Mouse (Mus musculus) hindbrain, embryonic 15.5 days (tissue): ENCODE results near the gene Golga1. TPM values are rescaled to one million over a fixed set of nuclear protein-coding genes. Genes with fewer than 3 reads are reported as not detected.
A peak's percentile ranks its signal among the peaks of the same experiment; 100 is the strongest.

Source experiments
- ATAC-seq: fragments of 200-750 bp; cut with Nextera tagmentation; 2 replicates; pipeline ENCODE4 v1.8.0; 2017; ENCODE audit warnings: low read depth, moderate number of reproducible peaks, moderate TSS enrichment; ENCODE audit not compliant: low FRiP score
- H3K27ac ChIP-seq: fragments of 300-500 bp; sonication (generic); replicated peaks from 2 replicates; pipeline ENCODE4 v1.5.1; 2015; ENCODE audit warnings: mild to moderate bottlenecking, inconsistent platforms
- H3K27me3 ChIP-seq: fragments of 300-500 bp; sonication (generic); 2 replicates; pipeline ENCODE4 v1.6.1; 2015; ENCODE audit warnings: control low read depth, inconsistent platforms
- H3K36me3 ChIP-seq: fragments of 300-500 bp; sonication (generic); 2 replicates; pipeline ENCODE4 v1.6.1; 2015; ENCODE audit warnings: control low read depth, inconsistent platforms
- H3K4me1 ChIP-seq: fragments of 300-500 bp; sonication (generic); replicated peaks from 2 replicates; pipeline ENCODE4 v1.6.1; 2015; ENCODE audit warnings: control low read depth, inconsistent platforms
- H3K4me2 ChIP-seq: fragments of 300-500 bp; sonication (generic); 2 replicates; pipeline ENCODE4 v1.6.1; 2015; ENCODE audit warnings: moderate library complexity, mild to moderate bottlenecking, inconsistent platforms
- H3K4me3 ChIP-seq: fragments of 300-500 bp; sonication (generic); 2 replicates; pipeline ENCODE4 v1.5.1; 2015; ENCODE audit warnings: mild to moderate bottlenecking, inconsistent platforms
- H3K9ac ChIP-seq: fragments of 300-500 bp; sonication (generic); 2 replicates; pipeline ENCODE4 v1.6.1; 2015; ENCODE audit warnings: inconsistent platforms
- H3K9me3 ChIP-seq: fragments of 300-500 bp; sonication (generic); 2 replicates; pipeline ENCODE4 v1.6.1; 2016; ENCODE audit warnings: control low read depth, inconsistent platforms
- WGBS: fragments of 180-500 bp; shearing (Covaris S2); methylation state at CpG from one replicate; pipeline ENCODE4 v1.1.7; 2015; 5-methylcytosine and 5-hydroxymethylcytosine counted together
- polyA plus RNA-seq: library from polyadenylated mRNA; unstranded; fragments of >200 nt; fragmentation: Nextera tagmentation; extraction: Ambion mirVana; gene quantifications from 2 replicates; pipeline ENCODE4 v1.2.1, GENCODE M21; 2015

Golga1 gene
- polyA plus RNA-seq, 1 experiment from 2014 or later = 30.3 TPM

DNA sequence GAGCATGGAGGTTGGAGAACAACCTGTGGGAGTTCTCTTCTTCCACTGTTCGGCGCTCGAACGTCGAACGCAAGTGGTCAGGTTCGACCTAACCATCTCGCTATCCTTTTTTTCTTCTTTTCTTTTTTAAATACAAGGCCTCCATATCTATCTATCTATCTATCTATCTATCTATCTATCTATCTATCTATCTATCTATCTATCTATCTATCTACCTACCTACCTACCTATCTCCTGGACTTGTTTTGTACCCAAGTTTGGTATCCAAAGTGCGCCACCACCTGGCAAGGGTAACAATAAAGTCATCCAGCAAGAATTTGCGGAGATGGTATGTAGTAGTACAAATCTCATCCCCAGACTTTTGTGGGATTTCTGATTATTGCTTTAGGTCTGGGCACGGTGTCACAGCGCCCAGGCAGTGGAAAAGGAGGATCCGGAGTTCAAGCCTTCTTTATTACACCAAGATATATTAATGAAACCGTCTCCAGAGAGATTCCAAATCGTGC is 59.7 kb downstream of the Golga1 start, which contains the start of gene Rpl35:
TSS of gene Rpl35 (minus strand) at position 51 of the 506 bp plus-strand sequence.
- 12% methylated on average over 15 of the region's 15 CpGs for WGBS
- ATAC-seq = no peak
- Histone ChIP-seq H3K4me1 (peaks cover 54% of the 10 kb centered on the region), H3K4me3 (peak within 1 kb of the TSS; percentile 57), H3K27ac (peak within 1 kb of the TSS; percentile 87), H3K9me3 (no peaks in the 10 kb centered on the region), H3K9ac (peak within 1 kb of the TSS; percentile 83), H3K36me3 (peaks cover 19% of the 10 kb centered on the region), H3K27me3 (no peaks in the 10 kb centered on the region), H3K4me2 (peak within 1 kb of the TSS; percentile 79)

DNA sequence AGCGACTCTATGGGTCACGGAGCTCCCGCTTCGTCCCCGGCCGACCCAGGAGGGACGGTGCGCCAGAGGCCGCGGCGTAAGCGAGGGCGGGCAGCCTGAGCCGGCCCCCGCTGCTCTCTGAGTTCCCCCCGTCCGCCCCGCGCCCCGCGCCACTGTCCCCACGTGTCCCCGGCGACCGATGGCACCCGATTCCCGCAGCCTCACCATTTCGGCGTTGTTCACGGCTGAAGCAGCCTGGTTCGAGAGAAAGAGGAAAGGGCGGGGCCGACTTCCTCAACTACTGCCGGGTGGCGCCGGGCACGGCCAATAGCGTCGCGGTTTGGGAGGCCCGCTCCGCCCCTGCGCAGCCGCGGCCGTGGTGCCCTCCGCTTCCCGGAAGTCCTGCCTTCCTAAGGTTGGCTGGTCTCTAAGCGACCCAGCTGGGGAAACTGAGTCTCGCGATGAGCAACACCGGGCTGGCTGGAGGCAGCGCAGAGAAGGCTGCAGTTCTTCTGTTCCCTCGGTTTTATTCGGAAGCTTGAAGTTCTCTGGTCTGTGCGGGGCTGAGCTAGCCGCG is 60.4 kb downstream of the Golga1 start, which contains the start of gene Arpc5l:
TSS of gene Arpc5l (plus strand) at position 469 of the 556 bp plus-strand sequence.
- Histone ChIP-seq H3K4me3 (peak within 1 kb of the TSS; percentile 57), H3K9ac (peak within 1 kb of the TSS; percentile 83), H3K27ac (peak within 1 kb of the TSS; percentile 87), H3K9me3 (no peaks in the 10 kb centered on the region), H3K4me2 (peak within 1 kb of the TSS; percentile 79), H3K4me1 (peaks cover 49% of the 10 kb centered on the region), H3K27me3 (no peaks in the 10 kb centered on the region), H3K36me3 (peaks cover 25% of the 10 kb centered on the region)
- WGBS = under 1% methylated on average over 52 of the region's 58 CpGs
- peak; percentile 91 for ATAC-seq

DNA sequence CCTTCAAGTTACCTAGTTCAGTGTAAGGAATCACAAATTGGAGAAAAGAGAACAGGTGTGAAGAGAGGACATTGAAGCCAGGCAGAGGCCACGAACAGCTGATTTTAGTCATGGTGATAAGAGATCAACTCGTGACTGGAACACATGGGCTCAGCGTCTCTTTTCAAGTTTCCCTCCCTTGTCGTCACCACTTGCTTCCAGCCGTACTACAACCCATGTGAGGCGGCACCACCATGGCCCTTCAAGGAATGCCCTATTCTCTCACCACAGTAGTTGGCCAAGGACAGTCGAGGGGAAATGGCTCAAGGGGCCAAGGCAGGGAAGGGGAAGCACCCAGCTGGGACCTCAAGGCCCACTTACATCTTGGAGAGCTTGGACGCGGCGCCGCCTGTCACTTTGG is 61.0 kb downstream of the Golga1 start:
- Histone ChIP-seq H3K36me3 (peaks cover 26% of the 10 kb centered on the region), H3K4me1 (peaks cover 44% of the 10 kb centered on the region), H3K27ac (peak overlapping the region; percentile 87), H3K4me3 (peak overlapping the region; percentile 57), H3K27me3 (no peaks in the 10 kb centered on the region), H3K9me3 (no peaks in the 10 kb centered on the region), H3K9ac (peak overlapping the region; percentile 83), H3K4me2 (peak overlapping the region; percentile 79)
- no peak for ATAC-seq
- under 1% methylated on average over 11 of the region's 11 CpGs for WGBS

DNA sequence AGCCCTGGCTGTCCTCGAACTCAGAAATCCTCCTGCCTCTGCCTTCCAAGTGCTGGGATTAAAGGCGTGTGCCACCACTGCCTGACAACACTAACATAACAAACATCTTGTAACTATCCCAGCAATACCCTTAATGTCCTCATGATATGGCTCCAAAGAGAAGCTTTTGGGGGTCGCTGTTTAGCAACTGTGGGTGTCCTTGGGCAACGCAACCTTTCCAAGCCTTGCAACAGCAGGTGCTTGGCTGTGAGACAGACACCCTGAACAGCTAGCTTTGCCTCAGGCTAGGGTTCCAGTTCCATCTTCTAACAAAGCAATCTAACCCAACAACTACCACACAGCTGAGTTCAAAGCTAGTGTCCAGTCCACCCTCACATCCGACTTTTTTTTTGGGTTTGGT is 61.8 kb downstream of the Golga1 start:
- Histone ChIP-seq H3K27ac (no peak overlapping the region), H3K9ac (peak overlapping the region; percentile 83), H3K4me2 (peak overlapping the region; percentile 79), H3K4me3 (peak overlapping the region; percentile 57), H3K4me1 (peaks cover 36% of the 10 kb centered on the region), H3K27me3 (no peaks in the 10 kb centered on the region), H3K36me3 (peaks cover 26% of the 10 kb centered on the region), H3K9me3 (no peaks in the 10 kb centered on the region)
- WGBS = 68% methylated on average over 5 of the region's 5 CpGs
- no peak for ATAC-seq

DNA sequence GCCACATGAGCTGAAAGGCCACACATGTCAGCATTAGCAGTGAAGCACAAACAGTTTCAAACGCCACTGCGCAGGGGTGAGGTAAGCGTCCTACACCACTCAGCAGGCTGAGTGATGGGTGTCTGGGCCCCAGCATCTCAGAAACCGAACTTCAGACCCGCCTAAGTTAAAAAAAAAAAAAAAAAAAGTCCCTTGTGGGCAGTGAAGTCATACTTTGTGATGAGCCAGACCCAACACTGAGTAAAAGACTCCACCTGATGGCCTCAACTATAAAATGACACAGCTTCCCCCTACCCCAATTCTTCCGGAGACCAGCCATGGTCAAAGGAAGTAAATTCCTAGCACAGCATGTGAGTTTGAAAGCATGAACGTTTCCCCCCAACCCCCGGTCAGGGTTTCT is 62.2 kb downstream of the Golga1 start:
- no peak for ATAC-seq
- H3K27ac ChIP-seq = no peak overlapping the region
- H3K4me1 ChIP-seq = peaks cover 36% of the 10 kb centered on the region
- WGBS = 52% methylated on average over 8 of the region's 8 CpGs
- peak overlapping the region; percentile 57; the same call in 1 of the 2 replicates for H3K4me3 ChIP-seq
- no peaks in the 10 kb centered on the region for H3K27me3 ChIP-seq
- peaks cover 26% of the 10 kb centered on the region for H3K36me3 ChIP-seq
- no peaks in the 10 kb centered on the region for H3K9me3 ChIP-seq
- H3K9ac ChIP-seq = no peak overlapping the region
- peak overlapping the region; percentile 79 for H3K4me2 ChIP-seq

DNA sequence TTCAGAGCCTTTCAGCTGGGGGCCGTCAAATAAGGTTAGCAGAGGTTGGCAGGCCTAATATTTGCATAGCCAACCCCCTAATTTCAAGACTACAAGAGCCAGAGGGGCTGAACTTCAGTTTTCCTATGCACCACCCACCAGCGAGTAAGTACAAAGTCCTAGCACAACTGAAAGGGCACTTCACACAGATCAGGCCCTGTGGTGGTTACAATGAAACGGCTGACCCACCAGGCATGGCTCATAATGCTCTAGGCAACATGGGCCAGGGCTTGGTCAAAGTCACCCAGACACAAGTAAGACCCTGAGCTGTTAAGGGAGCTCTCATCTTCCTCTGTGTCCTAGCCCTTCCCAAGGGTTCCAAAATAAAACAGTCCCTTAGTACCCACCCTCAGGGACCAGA is 63.5 kb downstream of the Golga1 start:
- Histone ChIP-seq H3K4me1 (peaks cover 35% of the 10 kb centered on the region), H3K9me3 (no peaks in the 10 kb centered on the region), H3K27me3 (no peaks in the 10 kb centered on the region), H3K4me3 (no peak overlapping the region), H3K27ac (no peak overlapping the region), H3K36me3 (peaks cover 26% of the 10 kb centered on the region), H3K9ac (no peak overlapping the region), H3K4me2 (no peak overlapping the region)
- no peak for ATAC-seq
- WGBS = 87% methylated on average over 3 of the region's 3 CpGs

DNA sequence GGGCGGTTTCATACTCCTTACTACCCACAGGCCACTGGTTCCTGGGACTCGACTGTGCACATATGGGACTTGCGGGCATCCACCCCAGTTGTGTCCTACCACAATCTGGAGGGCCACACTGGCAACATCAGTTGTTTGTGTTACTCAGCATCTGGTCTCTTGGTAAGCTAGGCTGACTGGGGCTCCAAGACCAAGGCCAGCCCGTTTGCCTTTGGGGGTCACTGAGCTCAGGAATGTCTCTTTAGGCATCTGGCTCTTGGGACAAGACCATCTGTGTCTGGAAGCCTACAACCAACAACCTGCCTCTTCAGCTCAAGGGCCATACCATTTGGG is 64.8 kb downstream of the Golga1 start:
- Histone ChIP-seq H3K27ac (no peak overlapping the region), H3K36me3 (peaks cover 26% of the 10 kb centered on the region), H3K4me2 (no peak overlapping the region), H3K9me3 (no peaks in the 10 kb centered on the region), H3K9ac (no peak overlapping the region), H3K27me3 (no peaks in the 10 kb centered on the region), H3K4me3 (no peak overlapping the region), H3K4me1 (peaks cover 24% of the 10 kb centered on the region)
- no peak for ATAC-seq
- WGBS = 92% methylated on average over 4 of the region's 4 CpGs

DNA sequence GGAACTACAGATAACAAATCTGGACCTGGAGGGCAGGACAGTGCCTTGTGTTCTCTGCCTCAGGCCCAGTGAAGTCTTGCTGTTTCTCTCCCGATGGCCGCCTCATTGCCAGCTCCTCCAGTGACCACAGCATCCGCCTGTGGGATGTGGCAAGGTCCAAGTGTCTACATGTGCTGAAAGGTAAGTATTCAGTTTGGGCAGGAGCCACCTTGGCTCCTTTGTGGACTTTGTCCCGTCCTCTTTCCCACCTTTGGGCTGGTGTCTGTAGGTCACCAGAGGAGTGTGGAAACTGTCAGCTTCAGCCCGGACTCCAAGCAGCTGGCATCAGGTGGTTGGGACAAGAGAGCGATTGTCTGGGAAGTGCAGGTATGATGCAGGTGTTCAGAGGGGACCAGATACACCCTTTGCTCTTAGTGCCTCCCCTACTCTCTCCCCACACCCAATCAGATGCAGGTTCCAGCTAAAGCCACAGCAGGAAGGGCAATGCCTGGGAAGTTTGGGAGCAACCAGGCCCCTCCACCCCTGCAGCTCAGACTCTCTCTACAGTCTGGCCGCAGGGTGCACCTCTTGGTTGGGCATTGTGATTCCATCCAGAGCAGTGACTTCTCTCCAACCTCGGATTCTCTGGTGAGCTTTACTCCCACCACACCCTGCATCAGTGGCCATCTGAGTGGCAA is 65.3 kb downstream of the Golga1 start:
- Histone ChIP-seq H3K36me3 (peaks cover 26% of the 10 kb centered on the region), H3K4me3 (no peak overlapping the region), H3K27me3 (no peaks in the 10 kb centered on the region), H3K27ac (no peak overlapping the region), H3K9ac (no peak overlapping the region), H3K4me1 (peaks cover 24% of the 10 kb centered on the region), H3K4me2 (no peak overlapping the region), H3K9me3 (no peaks in the 10 kb centered on the region)
- WGBS = 65% methylated on average over 8 of the region's 8 CpGs
- no peak for ATAC-seq

DNA sequence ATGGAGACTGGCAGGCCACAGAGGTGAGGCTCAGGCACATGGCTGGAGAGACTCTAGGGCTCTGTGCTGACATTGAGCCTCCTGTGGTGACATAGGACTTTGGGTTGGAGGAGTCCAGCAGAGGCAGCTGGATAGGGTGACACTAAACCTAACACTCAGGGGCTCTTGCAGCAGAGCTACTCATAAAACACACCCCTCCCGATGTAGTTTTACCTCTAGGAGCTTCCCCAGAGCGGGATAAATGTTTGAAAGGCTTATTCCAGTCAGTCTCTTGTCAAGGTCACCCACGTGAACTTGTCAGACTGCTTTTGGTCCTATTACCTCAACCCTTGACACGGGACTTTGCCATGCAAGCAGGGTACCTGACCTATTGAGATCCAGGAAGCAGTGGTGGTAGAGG is 66.0 kb downstream of the Golga1 start:
- H3K4me3 ChIP-seq = no peak overlapping the region
- 64% methylated on average over 4 of the region's 4 CpGs for WGBS

DNA sequence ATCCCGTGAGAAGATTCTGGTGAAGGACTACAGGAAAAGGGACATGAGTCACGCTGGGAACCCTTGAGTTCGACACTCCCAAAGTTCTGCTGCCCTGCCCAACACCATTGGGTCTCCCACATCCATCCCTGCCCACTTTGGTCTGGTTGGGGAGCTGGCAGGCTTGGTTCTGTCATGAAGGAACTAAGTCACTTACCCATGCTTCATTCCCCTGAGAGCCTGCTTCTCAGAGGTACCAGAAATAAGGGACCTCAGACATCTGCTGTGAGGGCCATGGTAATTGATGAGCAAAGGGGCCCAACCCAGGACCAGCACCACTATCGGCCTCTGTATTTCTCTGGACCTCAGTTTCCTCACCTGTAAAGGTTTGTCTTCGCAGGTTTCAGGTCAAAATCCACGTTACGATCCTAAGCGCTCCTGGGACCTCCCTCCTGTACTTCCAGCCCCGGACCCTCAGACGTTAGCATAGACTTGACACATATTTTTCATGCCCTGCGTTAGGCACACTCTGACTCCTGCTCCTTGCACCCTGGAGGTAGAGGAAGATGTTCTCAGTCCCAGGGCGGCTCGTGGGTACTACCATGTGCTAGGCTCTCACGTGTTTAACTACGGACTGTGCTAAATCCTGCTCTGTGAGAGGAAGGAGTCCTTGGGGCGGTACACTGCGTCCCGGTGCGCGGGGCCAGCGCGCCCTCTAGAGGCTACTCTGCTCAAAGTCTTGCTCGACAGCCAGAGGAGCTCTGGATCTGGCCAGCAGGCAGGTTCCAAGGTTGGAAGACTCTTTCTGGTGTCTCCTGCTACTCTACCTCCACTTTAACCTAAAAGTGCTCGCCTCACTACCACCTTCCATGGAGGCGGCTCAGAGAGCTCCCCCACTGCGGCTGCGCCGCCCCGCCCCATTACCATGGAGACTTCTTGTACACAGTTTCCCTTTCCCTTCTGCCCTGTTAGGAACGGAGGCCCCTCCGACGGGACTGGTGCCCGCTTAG is 67.7 kb downstream of the Golga1 start, which contains the start of gene Wdr38:
TSS of gene Wdr38 (plus strand) at position 91 of the 989 bp plus-strand sequence.
- 17% methylated on average over 33 of the region's 33 CpGs for WGBS
- ATAC-seq = peak; percentile 91

More for the DNA sequence above, 66.0 kb downstream of the Golga1 start:
- H3K27ac ChIP-seq = no peak overlapping the region
- no peak overlapping the region for H3K4me2 ChIP-seq
- no peaks in the 10 kb centered on the region for H3K9me3 ChIP-seq
- ATAC-seq = no peak
- peaks cover 24% of the 10 kb centered on the region for H3K4me1 ChIP-seq
- no peaks in the 10 kb centered on the region for H3K27me3 ChIP-seq
- H3K36me3 ChIP-seq = peaks cover 26% of the 10 kb centered on the region
- no peak overlapping the region for H3K9ac ChIP-seq

DNA sequence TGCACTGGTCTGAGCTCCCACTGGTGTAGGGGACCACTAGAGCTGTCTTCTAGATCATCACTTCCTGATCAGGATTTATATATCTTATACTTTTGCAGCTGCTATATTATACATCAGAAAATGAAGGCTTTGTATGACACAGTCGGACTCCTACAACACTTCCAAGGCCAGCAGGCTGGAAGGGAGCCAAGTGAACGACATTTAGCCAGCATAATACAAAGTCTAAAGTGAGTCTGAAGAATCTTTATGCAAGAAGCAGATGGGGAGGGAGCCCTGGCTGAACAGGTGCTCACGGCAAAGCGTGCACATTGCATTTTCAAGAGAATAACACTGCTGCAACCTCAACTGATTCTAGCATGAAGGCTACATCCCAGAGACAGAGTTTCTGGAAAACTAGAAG is 72.9 kb downstream of the Golga1 start:
- Histone ChIP-seq H3K4me1 (no peaks in the 10 kb centered on the region), H3K4me3 (no peak overlapping the region), H3K9ac (no peak overlapping the region), H3K4me2 (no peak overlapping the region), H3K27ac (no peak overlapping the region), H3K36me3 (no peaks in the 10 kb centered on the region), H3K27me3 (no peaks in the 10 kb centered on the region), H3K9me3 (no peaks in the 10 kb centered on the region)
- no peak for ATAC-seq
- WGBS = 40% methylated on average over 4 of the region's 4 CpGs

More for the DNA sequence above, 67.7 kb downstream of the Golga1 start, which contains the start of gene Wdr38:
- Histone ChIP-seq H3K9ac (peak within 1 kb of the TSS; percentile 37), H3K36me3 (peaks cover 23% of the 10 kb centered on the region), H3K27me3 (no peaks in the 10 kb centered on the region), H3K4me1 (peaks cover 7% of the 10 kb centered on the region), H3K4me3 (peak within 1 kb of the TSS; percentile 36), H3K4me2 (peak within 1 kb of the TSS; percentile 59), H3K9me3 (no peaks in the 10 kb centered on the region), H3K27ac (0 out of 2 replicates have a peak within 1 kb of the TSS, but pooled peaks have one; percentile 31)
